8 mouse cellular contexts compared by ENCODE assay signal in genomic region chrX:51204626-51205547, GRCm38 (mm10). TPM values are rescaled to one million over a fixed set of nuclear protein-coding genes. Genes with fewer than 3 reads are reported as not detected.
DNase-seq lines count a peak whose midpoint lies in the region; TF ChIP-seq lines count a peak whose summit lies in the region.

No protein-coding gene starts in this region.

- intact Hi-C loops in gastrocnemius, postnatal 36 days (cut with DNase I), result no loop called here

- no peak for TF ChIP-seq CTCF in layer of hippocampus, adult 2 months (conservative IDR thresholded peaks at IDR 0.05)
- no peak for TF ChIP-seq CTCF in kidney, adult 2 months (conservative IDR thresholded peaks at IDR 0.05; ENCODE audit: insufficient read depth, insufficient read length, low read depth, low read length)

- DNase-seq in layer of hippocampus, adult 2 months (ENCODE audit: low spot score in 2 of 2), result no peak
- DNase-seq in layer of hippocampus, adult 9-10 months (ENCODE audit: low spot score), result no peak
- DNase-seq in cerebellum, postnatal 14 days, result peak; percentile 7 to 12
- DNase-seq in gastrocnemius, postnatal 36 days, result peak; percentile 14 to 16
- DNase-seq in kidney, adult 2 months, result peak; percentile 40
- peak; percentile 57 for DNase-seq in lung, postnatal 10 days
- peak; percentile 9 for DNase-seq in ovary, postnatal 10 days (ENCODE audit: low spot score)
- DNase-seq in urinary bladder, postnatal 14 days (ENCODE audit: low spot score), result peak; percentile 57

- no peak for TF ChIP-seq POLR2A in kidney, adult 2 months (IDR thresholded peaks at IDR 0.05; ENCODE audit: low read depth, low read length)

- under 1% methylated on average over 39 of the region's 67 CpGs for WGBS in kidney, adult 2 months

- no peaks in the 10 kb centered on the region for H3K36me3 ChIP-seq in kidney, adult 2 months (ENCODE audit: control insufficient read depth, insufficient read depth, low read length)

- no peak overlapping the region for H3K27ac ChIP-seq in layer of hippocampus, adult 2 months
- no peak overlapping the region for H3K27ac ChIP-seq in kidney, adult 2 months (ENCODE audit: insufficient read depth, low read depth, low read length)

- peak overlapping the region; percentile 50 for H3K4me3 ChIP-seq in layer of hippocampus, adult 2 months
- peak overlapping the region; percentile 82 for H3K4me3 ChIP-seq in kidney, adult 2 months (ENCODE audit: insufficient read depth, low read depth, low read length)

- H3K27me3 ChIP-seq in kidney, adult 2 months (replicated peaks; ENCODE audit: control insufficient read depth, insufficient read depth, low read length), result 0 out of 2 replicates have a peak, but pooled peaks cover 1% of the 10 kb centered on the region

- H3K4me1 ChIP-seq in kidney, adult 2 months (ENCODE audit: control insufficient read depth, insufficient read depth, low read length), result no peaks in the 10 kb centered on the region

RNA-seq across cellular contexts. Expression of gene Mbnl3, which starts 1.4 kb away (rescaled TPM):
- total RNA-seq in layer of hippocampus, adult 2 months (2021), result under 1 TPM in 1 of 2 experiments, not detected in 1; 0.13 TPM
- under 1 TPM; 0.25 to 0.51 TPM for total RNA-seq in gastrocnemius, postnatal 36 days (2021)
- 0.86 and 0.96 TPM in 2 replicates for polyA plus RNA-seq in kidney, adult 2 months (2012; rRNA removed)

Comparison
In these comparisons a context has a peak if more than half of its experiments do, and no peak if none do; other contexts are left out.
1. DNase-seq: peak in cerebellum, postnatal 14 days (2 of 2), gastrocnemius, postnatal 36 days (2 of 2), kidney, adult 2 months (single experiment), lung, postnatal 10 days (single experiment), ovary, postnatal 10 days (single experiment) and urinary bladder, postnatal 14 days (single experiment); none in layer of hippocampus, adult 2 months (0 of 2) and layer of hippocampus, adult 9-10 months (single experiment).